Mouse (Mus musculus) stomach, embryonic 14.5 days (tissue): ENCODE results near the gene Ptpn6. TPM values are rescaled to one million over a fixed set of nuclear protein-coding genes. Genes with fewer than 3 reads are reported as not detected.

Experiments
- ATAC-seq: fragments of 200-750 bp; cut with Nextera tagmentation; 2 replicates; pipeline ENCODE4 v1.8.0; 2017; ENCODE audit warnings: low read depth, moderate TSS enrichment; ENCODE audit not compliant: insufficient number of reproducible peaks, insufficient read depth, low FRiP score
- H3K27ac ChIP-seq: fragments of 300-500 bp; sonication (generic); 2 replicates; pipeline ENCODE4 v1.5.1; 2014; ENCODE audit warnings: mild to moderate bottlenecking, low read length, moderate library complexity, mixed read lengths
- H3K27me3 ChIP-seq: fragments of 300-500 bp; sonication (generic); 2 replicates; pipeline ENCODE4 v1.6.1; 2014; ENCODE audit warnings: low read length, control low read depth, mixed read lengths; ENCODE audit not compliant: control insufficient read depth, insufficient read depth
- H3K36me3 ChIP-seq: fragments of 300-500 bp; sonication (generic); 2 replicates; pipeline ENCODE4 v1.6.1; 2014; ENCODE audit warnings: mild to moderate bottlenecking, control low read depth, low read length, moderate library complexity, mixed read lengths; ENCODE audit not compliant: control insufficient read depth, insufficient read depth
- H3K4me1 ChIP-seq: fragments of 300-500 bp; sonication (generic); 2 replicates; pipeline ENCODE4 v1.6.1; 2014; ENCODE audit warnings: low read length, control low read depth, mixed read lengths; ENCODE audit not compliant: control insufficient read depth, insufficient read depth
- H3K4me2 ChIP-seq: fragments of 300-500 bp; sonication (generic); replicated peaks from 2 replicates; pipeline ENCODE4 v1.6.1; 2014; ENCODE audit warnings: low read depth, low read length, control low read depth
- H3K4me3 ChIP-seq: fragments of 300-500 bp; sonication (generic); 2 replicates; pipeline ENCODE4 v1.5.1; 2014; ENCODE audit warnings: low read depth, low read length, control low read depth
- H3K9ac ChIP-seq: fragments of 300-500 bp; sonication (generic); replicated peaks from 2 replicates; pipeline ENCODE4 v1.6.1; 2014; ENCODE audit warnings: low read depth, mild to moderate bottlenecking, control low read depth, low read length, moderate library complexity, mixed read lengths
- H3K9me3 ChIP-seq: fragments of 300-500 bp; sonication (generic); 2 replicates; pipeline ENCODE4 v1.6.1; 2016; ENCODE audit warnings: low read depth, low read length, control low read depth; ENCODE audit not compliant: control insufficient read depth
- WGBS: fragments of 180-500 bp; shearing (Covaris S2); extraction: QIAGEN DNeasy Blood & Tissue Kit; methylation state at CpG from one replicate; pipeline ENCODE4 v1.1.7; 2014; 5-methylcytosine and 5-hydroxymethylcytosine counted together
- polyA plus RNA-seq: library from polyadenylated mRNA; unstranded; fragments of >200 nt; fragmentation: Nextera tagmentation; extraction: Ambion mirVana; gene quantifications from 2 replicates; pipeline ENCODE4 v1.2.1, GENCODE M21; 2014

The Ptpn6 gene
- polyA plus RNA-seq, 1 experiment from 2014 or later: 15.3 TPM

DNA sequence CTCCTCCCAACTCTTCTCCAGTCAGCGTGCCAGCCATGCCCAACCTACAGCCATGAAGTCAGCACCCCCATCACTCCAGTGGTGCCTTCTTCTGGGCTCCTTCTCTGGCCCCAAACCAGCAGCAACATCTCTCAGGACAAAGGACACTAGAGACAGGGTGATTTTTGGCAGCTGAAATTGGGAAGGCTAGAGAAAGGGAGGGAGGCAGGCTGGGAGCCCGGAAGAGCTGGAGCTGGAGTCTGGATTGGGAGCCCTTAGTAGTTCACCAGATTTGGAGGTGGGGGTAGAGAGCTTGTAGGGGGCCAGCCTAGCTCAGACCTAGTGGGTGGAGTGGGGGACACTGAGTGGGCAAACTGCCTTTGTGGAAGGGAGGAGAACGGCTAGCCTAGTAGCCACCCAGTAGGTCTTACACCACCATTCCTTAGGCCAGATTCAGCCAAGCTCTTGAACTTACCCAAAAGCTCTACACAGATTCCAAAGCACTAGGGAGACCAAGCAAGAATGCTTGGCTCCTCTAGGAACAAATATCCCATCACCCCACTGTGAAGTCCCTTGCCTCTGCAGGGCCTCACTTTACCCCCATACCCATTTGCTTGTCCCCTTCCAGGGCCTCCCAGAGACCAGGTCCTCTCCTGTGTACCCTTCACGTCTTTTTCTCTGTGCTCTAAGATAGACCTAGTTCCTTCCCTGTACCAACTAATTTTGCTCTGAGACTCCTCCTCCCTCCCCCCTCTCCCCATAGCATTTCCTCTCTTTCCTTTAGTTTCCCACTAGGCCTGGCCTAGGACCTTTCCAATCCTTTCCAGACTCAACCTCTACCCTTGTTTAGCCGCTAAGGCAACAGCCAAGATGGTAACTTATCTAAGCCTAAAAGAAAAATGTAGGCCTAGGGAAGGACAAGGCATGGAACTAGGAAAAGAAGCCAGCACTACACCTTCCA is 19.7 kb upstream of the Ptpn6 start:
- peak; percentile 4; the same call in 1 of the 2 replicates for ATAC-seq
- 37% methylated on average over 5 of the region's 5 CpGs for WGBS
- peak overlapping the region; percentile 85 for H3K4me3 ChIP-seq
- peak overlapping the region; percentile 97 for H3K9ac ChIP-seq
- no peaks in the 10 kb centered on the region for H3K9me3 ChIP-seq
- peak overlapping the region; percentile 98 for H3K27ac ChIP-seq
- peaks cover 37% of the 10 kb centered on the region; the same call in 1 of the 2 replicates for H3K4me1 ChIP-seq
- H3K36me3 ChIP-seq: 0 out of 2 replicates have a peak, but pooled peaks cover 2% of the 10 kb centered on the region
- H3K27me3 ChIP-seq: no peaks in the 10 kb centered on the region
- peak overlapping the region; percentile 83 for H3K4me2 ChIP-seq

DNA sequence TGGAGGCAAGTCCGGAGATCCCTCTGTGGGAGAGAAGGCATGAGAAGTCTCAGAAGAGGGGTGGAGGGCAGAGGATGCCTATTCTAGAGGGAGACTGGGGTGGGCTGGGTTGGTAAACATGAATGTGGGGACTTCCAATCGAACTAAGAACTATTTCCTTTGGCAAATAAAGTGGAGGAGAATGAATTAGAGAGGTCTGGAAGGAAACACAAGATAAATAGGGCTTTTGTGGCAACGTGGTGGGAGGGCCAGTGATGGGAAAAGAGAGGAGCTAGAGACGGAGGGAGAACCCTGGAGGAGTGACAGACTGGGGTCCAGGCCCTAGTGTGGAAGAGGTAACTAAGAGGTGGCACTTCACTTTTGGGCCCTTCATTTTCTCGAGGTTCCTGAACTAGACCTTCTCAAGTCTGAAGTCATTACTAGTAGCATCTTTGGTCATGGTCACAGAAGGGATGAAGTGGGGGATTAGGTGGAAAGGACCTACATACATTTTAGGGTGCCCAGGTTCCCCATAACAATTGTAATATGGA is 18.9 kb upstream of the Ptpn6 start:
- 0 out of 2 replicates have a peak, but pooled peaks cover 6% of the 10 kb centered on the region for H3K36me3 ChIP-seq
- H3K4me3 ChIP-seq: peak overlapping the region; percentile 85
- 3% methylated on average over 5 of the region's 5 CpGs for WGBS
- H3K9ac ChIP-seq: peak overlapping the region; percentile 97
- no peaks in the 10 kb centered on the region for H3K27me3 ChIP-seq
- no peak for ATAC-seq
- peak overlapping the region; percentile 98 for H3K27ac ChIP-seq
- peak overlapping the region; percentile 83 for H3K4me2 ChIP-seq
- no peaks in the 10 kb centered on the region for H3K9me3 ChIP-seq
- H3K4me1 ChIP-seq: peaks cover 37% of the 10 kb centered on the region; the same call in 1 of the 2 replicates

DNA sequence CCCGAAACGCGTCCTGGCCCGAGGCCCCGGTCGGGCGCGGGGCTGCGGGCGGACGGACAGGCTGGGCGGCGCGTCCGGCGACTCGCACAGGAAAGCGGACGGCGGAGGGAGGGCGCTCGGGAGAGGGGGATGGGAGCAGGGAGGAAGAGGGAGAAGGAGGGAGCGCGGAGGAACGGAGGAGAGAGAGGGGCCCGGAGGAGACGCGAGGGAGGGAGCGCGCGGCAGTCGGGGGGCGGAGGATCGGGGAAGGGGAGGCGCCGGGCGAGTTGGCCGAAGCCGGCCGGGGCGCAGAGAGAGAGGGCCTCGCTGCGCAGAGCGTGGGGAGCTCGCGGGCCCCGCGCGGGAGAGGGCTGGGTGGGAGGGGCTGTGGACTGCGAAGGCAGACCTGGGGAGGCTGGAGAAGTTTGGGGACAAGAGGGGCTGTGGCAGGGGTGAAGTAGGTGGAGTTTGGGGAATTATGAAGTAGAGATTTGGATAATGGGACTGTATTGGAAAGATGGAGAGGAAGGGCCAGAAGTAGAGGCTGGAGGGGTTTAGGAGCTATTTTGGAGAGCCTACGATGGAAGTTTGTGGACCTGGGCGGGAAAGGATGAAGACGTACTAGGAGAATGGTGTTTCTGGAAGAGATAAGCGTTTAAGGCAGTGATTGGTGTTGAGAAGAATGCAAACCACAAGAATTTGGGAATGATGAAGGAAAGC is 18.3 kb upstream of the Ptpn6 start:
- no peaks in the 10 kb centered on the region for H3K27me3 ChIP-seq
- peak overlapping the region; percentile 98 for H3K27ac ChIP-seq
- peak overlapping the region; percentile 83 for H3K4me2 ChIP-seq
- peak; percentile 83 for ATAC-seq
- peak overlapping the region; percentile 97 for H3K9ac ChIP-seq
- 0 out of 2 replicates have a peak, but pooled peaks cover 6% of the 10 kb centered on the region for H3K36me3 ChIP-seq
- peak overlapping the region; percentile 85 for H3K4me3 ChIP-seq
- H3K9me3 ChIP-seq: no peaks in the 10 kb centered on the region
- whole genome bisulfite sequencing: under 1% methylated on average over 52 of the region's 54 CpGs
- H3K4me1 ChIP-seq: peaks cover 37% of the 10 kb centered on the region; the same call in 1 of the 2 replicates

- peaks cover 37% of the 10 kb centered on the region; the same call in 1 of the 2 replicates for H3K4me1 ChIP-seq
- H3K36me3 ChIP-seq: 0 out of 2 replicates have a peak, but pooled peaks cover 6% of the 10 kb centered on the region
- ATAC-seq: peak; percentile 48
- no peaks in the 10 kb centered on the region for H3K9me3 ChIP-seq
- H3K4me3 ChIP-seq: peak within 1 kb of the TSS; percentile 85
- H3K27me3 ChIP-seq: no peaks in the 10 kb centered on the region
- WGBS: under 1% methylated on average over 79 of the region's 100 CpGs
- peak within 1 kb of the TSS; percentile 97 for H3K9ac ChIP-seq
- peak within 1 kb of the TSS; percentile 83 for H3K4me2 ChIP-seq
- peak within 1 kb of the TSS; percentile 98 for H3K27ac ChIP-seq
Observed at GRCm38 (mm10) chr6:124755831-124756595, 17.5 kb upstream of the Ptpn6 start, which contains the start of the genes Gm45234 and Atn1. TSS of gene Gm45234 (minus strand) at chr6:124756021. TSS of gene Atn1 (minus strand) at chr6:124756524.

- peaks cover 37% of the 10 kb centered on the region; the same call in 1 of the 2 replicates for H3K4me1 ChIP-seq
- H3K4me2 ChIP-seq: peak overlapping the region; percentile 83
- 0 out of 2 replicates have a peak, but pooled peaks cover 8% of the 10 kb centered on the region for H3K36me3 ChIP-seq
- 5% methylated on average over 3 of the region's 3 CpGs for WGBS
- no peaks in the 10 kb centered on the region for H3K9me3 ChIP-seq
- peak overlapping the region; percentile 85 for H3K4me3 ChIP-seq
- no peaks in the 10 kb centered on the region for H3K27me3 ChIP-seq
- peak overlapping the region; percentile 98; the same call in 1 of the 2 replicates for H3K27ac ChIP-seq
- no peak for ATAC-seq
- peak overlapping the region; percentile 97 for H3K9ac ChIP-seq
Observed at GRCm38 (mm10) chr6:124755306-124755705, 16.8 kb upstream of the Ptpn6 start.

GRCm38 (mm10) chr6:124753861-124754260 is 15.3 kb upstream of the Ptpn6 start:
- no peak overlapping the region for H3K4me3 ChIP-seq
- no peaks in the 10 kb centered on the region for H3K9me3 ChIP-seq
- no peak overlapping the region for H3K4me2 ChIP-seq
- H3K36me3 ChIP-seq: peaks cover 19% of the 10 kb centered on the region
- peaks cover 31% of the 10 kb centered on the region; the same call in 1 of the 2 replicates for H3K4me1 ChIP-seq
- no peak overlapping the region for H3K9ac ChIP-seq
- no peak for ATAC-seq
- no peaks in the 10 kb centered on the region for H3K27me3 ChIP-seq
- 87% methylated on average over 2 of the region's 2 CpGs for WGBS
- H3K27ac ChIP-seq: no peak overlapping the region

- no peak overlapping the region for H3K4me3 ChIP-seq
- H3K9ac ChIP-seq: no peak overlapping the region
- 81% methylated on average over 8 of the region's 8 CpGs for WGBS
- H3K4me2 ChIP-seq: no peak overlapping the region
- peaks cover 38% of the 10 kb centered on the region for H3K36me3 ChIP-seq
- H3K9me3 ChIP-seq: no peaks in the 10 kb centered on the region
- H3K27me3 ChIP-seq: no peaks in the 10 kb centered on the region
- no peak overlapping the region for H3K27ac ChIP-seq
- ATAC-seq: no peak
- peaks cover 26% of the 10 kb centered on the region for H3K4me1 ChIP-seq
Observed at GRCm38 (mm10) chr6:124750405-124750804, 11.9 kb upstream of the Ptpn6 start.
